Mouse (Mus musculus) thymus, adult 2 months (tissue): ENCODE results near the gene Ireb2.

Experiments used
- CTCF ChIP-seq: fragments of 200-500 bp; IDR thresholded peaks from 2 replicates; pipeline ENCODE4 v1.5.1; 2012; ENCODE audit warnings: mild to moderate bottlenecking, control low read depth, low read length, moderate library complexity, borderline replicate concordance; ENCODE audit not compliant: control insufficient read depth, poor library complexity, insufficient read depth; ENCODE audit errors: extremely low read depth
- POLR2A ChIP-seq: fragments of 200-500 bp; IDR thresholded peaks from 2 replicates; pipeline ENCODE4 v1.6.1; 2012; ENCODE audit warnings: mild to moderate bottlenecking, low read length, control low read depth, moderate library complexity; ENCODE audit not compliant: control insufficient read depth, poor library complexity, insufficient read depth; ENCODE audit errors: extremely low read depth

DNA sequence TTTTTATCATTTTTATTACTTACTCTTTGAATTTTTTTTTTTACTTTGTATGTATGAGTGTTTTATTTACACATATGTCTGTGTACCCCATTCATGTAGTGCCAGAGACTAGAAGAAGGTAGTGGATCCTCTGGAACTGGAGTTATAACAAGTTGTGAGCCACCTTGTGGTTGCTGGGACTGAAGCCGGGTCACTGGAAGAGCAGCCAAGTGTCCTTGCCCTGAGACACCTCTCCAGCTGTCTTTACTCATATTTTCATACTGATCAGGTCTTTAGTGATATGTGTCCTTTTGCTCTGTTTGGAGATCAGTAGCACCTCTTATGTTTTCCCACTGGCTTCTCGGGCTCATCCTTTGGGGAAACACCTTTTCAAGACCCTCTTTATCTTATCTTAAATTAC, 80.9 kb downstream of the Ireb2 start:
- TF ChIP-seq CTCF (no peak), POLR2A (no peak)
